Mouse (Mus musculus) MEL (cell line): ENCODE measurements around the gene Srgap3. TPM values are rescaled to one million over a fixed set of nuclear protein-coding genes. Genes with fewer than 3 reads are reported as not detected.

Source experiments
- DNase-seq: peaks from one replicate; pipeline ENCODE4 v3.0.0; 2011; ENCODE audit warnings: low read depth, low spot score
- H3K27ac ChIP-seq: 2 replicates; pipeline ENCODE4 v1.5.1; 2012; ENCODE audit warnings: low read depth, mild to moderate bottlenecking, control low read depth, low read length, moderate library complexity; ENCODE audit not compliant: control insufficient read depth
- H3K27me3 ChIP-seq, 2 experiments: fragments of 150-350 bp in 1 of 2; sonication (generic) in 1 of 2; 2 replicates each; pipeline ENCODE4 v1.6.1; 2012; ENCODE audit warnings: low read length in 2 of 2, mild to moderate bottlenecking in 2 of 2, improper control_type of control experiment in 1 of 2, moderate library complexity in 1 of 2; ENCODE audit not compliant: insufficient read depth in 2 of 2, control insufficient read depth in 1 of 2
- H3K36me3 ChIP-seq, 2 experiments: 2 replicates each; pipeline ENCODE4 v1.6.1; 2012 to 2014; ENCODE audit warnings: low read length in 2 of 2, improper control_type of control experiment in 1 of 2, inconsistent platforms in 1 of 2, mild to moderate bottlenecking in 1 of 2; ENCODE audit not compliant: insufficient read depth in 2 of 2, control insufficient read depth in 1 of 2
- H3K4me1 ChIP-seq, 2 experiments: fragments of 150-350 bp in 1 of 2; sonication (generic) in 1 of 2; 2 replicates each; pipeline ENCODE4 v1.6.1; 2012; ENCODE audit warnings: low read length in 2 of 2, improper control_type of control experiment in 1 of 2, mild to moderate bottlenecking in 1 of 2; ENCODE audit not compliant: insufficient read depth in 2 of 2, control insufficient read depth in 1 of 2
- H3K4me3 ChIP-seq, 2 experiments: fragments of 150-350 bp in 1 of 2; sonication (generic) in 1 of 2; 2 replicates each; pipeline ENCODE4 v1.5.1; 2012; ENCODE audit warnings: low read depth in 2 of 2, low read length in 2 of 2, mild to moderate bottlenecking in 2 of 2, moderate library complexity in 2 of 2, control low read depth in 1 of 2, improper control_type of control experiment in 1 of 2; ENCODE audit not compliant: control insufficient read depth in 1 of 2, insufficient read depth in 1 of 2
- H3K79me2 ChIP-seq: 2 replicates; pipeline ENCODE4 v1.6.1; 2012; ENCODE audit warnings: mild to moderate bottlenecking, low read length, moderate library complexity; ENCODE audit not compliant: control insufficient read depth, poor library complexity, insufficient read depth
- H3K9ac ChIP-seq: 2 replicates; pipeline ENCODE4 v1.6.1; 2012; ENCODE audit warnings: low read depth, mild to moderate bottlenecking, control low read depth, low read length, moderate library complexity; ENCODE audit not compliant: control insufficient read depth, poor library complexity, severe bottlenecking
- H3K9me3 ChIP-seq: fragments of 150-350 bp; sonication (generic); replicated peaks from 2 replicates; pipeline ENCODE4 v1.6.1; 2012; ENCODE audit warnings: mild to moderate bottlenecking, low read length, improper control_type of control experiment, moderate library complexity; ENCODE audit not compliant: insufficient read depth
- BHLHE40 ChIP-seq: IDR thresholded peaks from 2 replicates; pipeline ENCODE4 v1.6.1; 2012; ENCODE audit warnings: low read depth, mild to moderate bottlenecking, inconsistent platforms, low read length, improper control_type of control experiment, borderline replicate concordance
- CHD2 ChIP-seq: IDR thresholded peaks from 2 replicates; pipeline ENCODE4 v1.6.1; 2011; ENCODE audit warnings: low read length, improper control_type of control experiment
- CTCF ChIP-seq, 3 experiments: IDR thresholded peaks in 2 of 3; conservative IDR thresholded peaks in 1 of 3; 2 replicates each; pipeline ENCODE4 v1.5.1; 2011 to 2012; ENCODE audit warnings: low read length in 3 of 3, low read depth in 2 of 3, mild to moderate bottlenecking in 2 of 3, improper control_type of control experiment in 1 of 3, inconsistent platforms in 1 of 3, mixed read lengths in 1 of 3, moderate library complexity in 1 of 3; ENCODE audit not compliant: control insufficient read depth in 1 of 3, insufficient read depth in 1 of 3, poor library complexity in 1 of 3, severe bottlenecking in 1 of 3
- ELF1 ChIP-seq: IDR thresholded peaks from 2 replicates; pipeline ENCODE4 v1.6.1; 2014; ENCODE audit warnings: low read depth, mild to moderate bottlenecking, inconsistent platforms, low read length, improper control_type of control experiment, moderate library complexity
- EP300 ChIP-seq, 2 experiments: IDR thresholded peaks; 2 replicates each; pipeline ENCODE4 v1.6.1; 2011; ENCODE audit warnings: improper control_type of control experiment in 2 of 2, low read length in 2 of 2, low read depth in 1 of 2, mild to moderate bottlenecking in 1 of 2
- GATA1 ChIP-seq: IDR thresholded peaks from 2 replicates; pipeline ENCODE4 v1.6.1; 2011; ENCODE audit warnings: low read depth, low read length, improper control_type of control experiment
- HCFC1 ChIP-seq: IDR thresholded peaks from 2 replicates; pipeline ENCODE4 v1.6.1; 2012; ENCODE audit warnings: low read depth, mild to moderate bottlenecking, inconsistent platforms, low read length, improper control_type of control experiment, moderate library complexity
- JUND ChIP-seq: IDR thresholded peaks from 2 replicates; pipeline ENCODE4 v1.6.1; 2011; ENCODE audit warnings: low read depth, mild to moderate bottlenecking, improper control_type of control experiment, low read length
- KAT2A ChIP-seq: conservative IDR thresholded peaks from 2 replicates; pipeline ENCODE4 v1.6.1; 2012; ENCODE audit warnings: low read depth, low read length, improper control_type of control experiment, inconsistent platforms
- MAFK ChIP-seq: IDR thresholded peaks from 2 replicates; pipeline ENCODE4 v1.6.1; 2011; ENCODE audit warnings: low read depth, mild to moderate bottlenecking, low read length, improper control_type of control experiment, borderline replicate concordance
- MAX ChIP-seq: IDR thresholded peaks from 2 replicates; pipeline ENCODE4 v1.6.1; 2011; ENCODE audit warnings: low read length, improper control_type of control experiment
- MYC ChIP-seq: IDR thresholded peaks from 2 replicates; pipeline ENCODE4 v1.6.1; 2011; ENCODE audit warnings: low read depth, mild to moderate bottlenecking, low read length, improper control_type of control experiment, moderate library complexity
- NELFE ChIP-seq: IDR thresholded peaks from 2 replicates; pipeline ENCODE4 v1.6.1; 2011; ENCODE audit warnings: low read depth, low read length, improper control_type of control experiment
- NRF1 ChIP-seq: IDR thresholded peaks from 2 replicates; pipeline ENCODE4 v1.6.1; 2014; ENCODE audit warnings: low read depth, mild to moderate bottlenecking, inconsistent platforms, low read length, improper control_type of control experiment, moderate library complexity; ENCODE audit not compliant: poor library complexity, insufficient read depth, severe bottlenecking
- POLR2AphosphoS2 ChIP-seq: IDR thresholded peaks from 2 replicates; pipeline ENCODE4 v1.6.1; 2011; ENCODE audit warnings: low read length, improper control_type of control experiment
- POLR2AphosphoS5 ChIP-seq: IDR thresholded peaks from 2 replicates; pipeline ENCODE4 v1.6.1; 2012; ENCODE audit warnings: low read depth, borderline replicate concordance, mild to moderate bottlenecking, inconsistent platforms, low read length, moderate library complexity, mixed read lengths
- RAD21 ChIP-seq: IDR thresholded peaks from 2 replicates; pipeline ENCODE4 v1.6.1; 2011; ENCODE audit warnings: mild to moderate bottlenecking, low read depth, low read length, improper control_type of control experiment
- RCOR1 ChIP-seq: IDR thresholded peaks from 2 replicates; pipeline ENCODE4 v1.6.1; 2012; ENCODE audit warnings: low read depth, mild to moderate bottlenecking, inconsistent platforms, low read length, improper control_type of control experiment
- SIN3A ChIP-seq: IDR thresholded peaks from 2 replicates; pipeline ENCODE4 v1.6.1; 2012; ENCODE audit warnings: low read length, improper control_type of control experiment, inconsistent platforms
- SMC3 ChIP-seq: IDR thresholded peaks from 2 replicates; pipeline ENCODE4 v1.6.1; 2011; ENCODE audit warnings: low read depth, low read length, improper control_type of control experiment
- TCF12 ChIP-seq: IDR thresholded peaks from 2 replicates; pipeline ENCODE4 v1.6.1; 2014; ENCODE audit warnings: low read depth, mild to moderate bottlenecking, inconsistent platforms, low read length, improper control_type of control experiment, moderate library complexity
- UBTF ChIP-seq: IDR thresholded peaks from 2 replicates; pipeline ENCODE4 v1.6.1; 2012; ENCODE audit warnings: low read depth, mild to moderate bottlenecking, inconsistent platforms, low read length, improper control_type of control experiment, moderate library complexity, borderline replicate concordance; ENCODE audit not compliant: insufficient read depth
- USF2 ChIP-seq, 2 experiments: IDR thresholded peaks; 2 replicates each; pipeline ENCODE4 v1.6.1; 2011 to 2012; ENCODE audit warnings: improper control_type of control experiment in 2 of 2, low read length in 2 of 2, borderline replicate concordance in 1 of 2, inconsistent platforms in 1 of 2, low read depth in 1 of 2, mild to moderate bottlenecking in 1 of 2; ENCODE audit not compliant: insufficient read depth in 1 of 2
- ZC3H11A ChIP-seq: IDR thresholded peaks from 2 replicates; pipeline ENCODE4 v1.6.1; 2012; ENCODE audit warnings: low read depth, mild to moderate bottlenecking, inconsistent platforms, low read length, improper control_type of control experiment
- ZKSCAN1 ChIP-seq: IDR thresholded peaks from 2 replicates; pipeline ENCODE4 v1.6.1; 2012; ENCODE audit warnings: low read depth, mild to moderate bottlenecking, inconsistent platforms, low read length, improper control_type of control experiment, moderate library complexity
- ZMIZ1 ChIP-seq: IDR thresholded peaks from 2 replicates; pipeline ENCODE4 v1.6.1; 2012; ENCODE audit warnings: low read depth, mild to moderate bottlenecking, inconsistent platforms, low read length, improper control_type of control experiment, moderate library complexity
- polyA plus RNA-seq, 2 experiments: library from polyadenylated mRNA; stranded (reverse) in 1 of 2; unstranded in 1 of 2; fragments of >175 nt in 1 of 2; fragments of >200 nt in 1 of 2; gene quantifications; 2 replicates each; pipeline versions ENCODE4 v1.2.1 to v1.2.4; 2012; ENCODE audit warnings: low replicate concordance in 2 of 2, low read depth in 1 of 2; ENCODE audit not compliant: insufficient read length in 2 of 2, insufficient read depth in 1 of 2, missing spikeins in 1 of 2
- total RNA-seq: library from RNA; depleted of rRNA; stranded (reverse); fragments of 300-350 nt; gene quantifications from 2 replicates; pipeline ENCODE4 v1.2.3, GENCODE M21; 2012

Gene Srgap3
- total and polyA plus RNA-seq, 3 experiments, result 0.31 to 0.75 TPM; not detected in 1

DNA sequence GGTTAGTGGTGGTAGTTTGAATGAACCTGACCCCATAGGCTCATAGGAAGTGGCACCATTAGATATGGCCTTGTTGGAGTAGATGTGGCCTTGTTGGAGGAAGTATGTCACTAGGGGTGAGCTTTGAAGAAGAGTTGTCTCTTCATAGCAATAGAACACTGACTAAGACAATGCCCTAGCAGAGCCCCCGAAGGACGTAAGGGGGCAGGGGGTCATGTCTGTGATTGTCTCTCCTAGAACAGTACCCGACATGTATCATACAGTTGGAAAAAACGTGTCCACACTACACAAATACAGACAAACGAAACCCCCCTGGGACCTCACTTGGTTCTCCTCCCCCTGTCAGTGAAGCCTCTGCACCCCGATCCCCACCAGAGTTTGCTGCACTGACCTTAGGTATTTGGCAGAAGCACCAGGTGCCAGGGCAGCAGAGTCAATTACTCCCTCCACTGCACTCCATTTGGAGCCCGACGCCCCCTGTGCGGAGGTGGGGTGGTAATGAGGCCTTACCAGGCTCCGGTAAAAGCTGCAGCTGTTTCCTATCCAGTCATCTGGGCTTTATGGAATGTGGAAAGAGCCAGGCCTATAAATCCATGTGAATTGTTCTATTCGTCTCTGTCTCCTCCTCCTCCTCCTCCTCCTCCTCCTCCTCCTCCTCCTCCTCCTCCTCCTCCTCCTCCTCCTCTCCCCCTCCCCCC, 10.7 kb upstream of the Srgap3 start:
- no peak overlapping the region for H3K9ac ChIP-seq
- no peak overlapping the region for H3K27ac ChIP-seq
- no peak for TF ChIP-seq POLR2AphosphoS5
- TF ChIP-seq ZKSCAN1, result no peak
- no peak for TF ChIP-seq BHLHE40
- TF ChIP-seq CHD2, result no peak
- no peak for TF ChIP-seq SIN3A
- no peak for TF ChIP-seq SMC3
- TF ChIP-seq KAT2A, result no peak
- TF ChIP-seq USF2 (IDR thresholded peaks at IDR 0.05; ENCODE audit: borderline replicate concordance in 1 of 2, insufficient read depth in 1 of 2, low read depth in 1 of 2, low read length in 2 of 2), result no peak
- TF ChIP-seq NELFE, result no peak
- no peak for TF ChIP-seq ELF1
- no peak for TF ChIP-seq MYC
- no peak for TF ChIP-seq RCOR1
- H3K27me3 ChIP-seq, result no peaks in the 10 kb centered on the region; a peak in 1 of 4 replicates
- DNase-seq, result no peak
- no peaks in the 10 kb centered on the region for H3K36me3 ChIP-seq
- H3K79me2 ChIP-seq, result no peaks in the 10 kb centered on the region
- H3K4me3 ChIP-seq, result no peak overlapping the region
- no peaks in the 10 kb centered on the region for H3K9me3 ChIP-seq
- H3K4me1 ChIP-seq, result no peaks in the 10 kb centered on the region

DNA sequence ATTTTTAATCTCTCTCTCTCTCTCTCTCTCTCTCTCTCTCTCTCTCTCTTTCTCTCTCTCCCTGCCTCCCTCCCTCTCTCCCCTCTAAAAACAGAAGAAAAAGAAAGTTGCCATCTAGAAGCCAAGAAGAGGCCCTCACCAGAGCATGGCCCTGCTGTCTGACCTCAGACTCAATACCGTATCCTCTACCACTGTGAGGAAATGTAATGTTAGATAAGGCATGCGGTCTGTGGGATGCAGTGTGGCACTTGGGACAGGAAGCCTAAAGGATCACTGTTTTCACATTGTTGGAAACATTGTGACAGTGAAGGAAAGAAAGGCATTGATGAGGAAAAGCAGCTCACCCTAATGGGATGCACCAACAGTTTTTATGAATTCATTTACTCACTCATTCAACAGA, 8.7 kb upstream of the Srgap3 start:
- Histone ChIP-seq H3K9me3 (no peaks in the 10 kb centered on the region), H3K36me3 (no peaks in the 10 kb centered on the region)
- TF ChIP-seq ZC3H11A (no peak), SIN3A (no peak), TCF12 (no peak), POLR2AphosphoS5 (no peak), CTCF (IDR thresholded peaks at IDR 0.05 in 2 of 3, conservative IDR thresholded peaks at IDR 0.05 in 1 of 3; ENCODE audit: control insufficient read depth in 1 of 3, insufficient read depth in 1 of 3, low read depth in 2 of 3, low read length in 3 of 3, poor library complexity in 1 of 3, severe bottlenecking in 1 of 3) (no peak), GATA1 (no peak), USF2 (IDR thresholded peaks at IDR 0.05; ENCODE audit: borderline replicate concordance in 1 of 2, insufficient read depth in 1 of 2, low read depth in 1 of 2, low read length in 2 of 2) (no peak), MAFK (no peak), HCFC1 (no peak), MAX (no peak), RAD21 (no peak), KAT2A (no peak), SMC3 (no peak), EP300 (IDR thresholded peaks at IDR 0.05; ENCODE audit: low read depth in 1 of 2, low read length in 2 of 2) (no peak), UBTF (no peak), POLR2AphosphoS2 (no peak), JUND (no peak), ZMIZ1 (no peak), ZKSCAN1 (no peak), NRF1 (no peak)
- TF ChIP-seq, all 39 proteins: peak for 0
- H3K4me3 ChIP-seq, result no peak overlapping the region
- H3K9ac ChIP-seq, result no peak overlapping the region
- H3K4me1 ChIP-seq, result no peaks in the 10 kb centered on the region
- no peaks in the 10 kb centered on the region for H3K79me2 ChIP-seq
- no peak for DNase-seq
- H3K27ac ChIP-seq, result no peak overlapping the region
- no peaks in the 10 kb centered on the region; a peak in 1 of 4 replicates for H3K27me3 ChIP-seq
